Mouse (Mus musculus): ENCODE results near the gene Atp13a1.

Atp13a1 gene

GRCm38 (mm10) chr8:69801796-69802195 lies 10.8 kb downstream of the Atp13a1 start:
- peak; percentile 1 for DNase-seq

GRCm38 (mm10) chr8:69802216-69802615 lies 11.3 kb downstream of the Atp13a1 start:
- DNase-seq = peak; percentile 1

DNA sequence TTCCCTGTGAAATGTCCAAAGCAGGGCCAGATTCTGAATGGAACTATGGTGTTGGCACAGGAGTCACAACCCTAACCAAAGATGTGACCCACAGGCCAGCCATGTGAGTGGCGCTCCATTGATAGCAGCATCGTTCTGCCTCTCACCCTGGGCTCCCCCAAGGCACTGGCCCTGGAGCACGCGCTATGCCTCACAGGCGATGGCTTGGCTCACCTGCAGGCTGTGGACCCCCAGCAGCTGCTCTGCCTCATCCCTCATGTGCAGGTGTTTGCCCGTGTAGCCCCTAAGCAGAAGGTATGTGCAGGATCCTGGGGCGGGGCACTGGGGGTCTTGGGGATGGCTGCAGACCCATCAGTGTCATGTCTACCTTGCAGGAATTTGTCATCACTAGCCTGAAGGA lies 12.4 kb downstream of the Atp13a1 start:
- DNase-seq = peak; percentile 10

GRCm38 (mm10) chr8:69804537-69804936 lies 13.6 kb downstream of the Atp13a1 start:
- DNase-seq = peak; percentile 4

GRCm38 (mm10) chr8:69805086-69805485 lies 14.1 kb downstream of the Atp13a1 start:
- peak; percentile 9 for DNase-seq

DNA sequence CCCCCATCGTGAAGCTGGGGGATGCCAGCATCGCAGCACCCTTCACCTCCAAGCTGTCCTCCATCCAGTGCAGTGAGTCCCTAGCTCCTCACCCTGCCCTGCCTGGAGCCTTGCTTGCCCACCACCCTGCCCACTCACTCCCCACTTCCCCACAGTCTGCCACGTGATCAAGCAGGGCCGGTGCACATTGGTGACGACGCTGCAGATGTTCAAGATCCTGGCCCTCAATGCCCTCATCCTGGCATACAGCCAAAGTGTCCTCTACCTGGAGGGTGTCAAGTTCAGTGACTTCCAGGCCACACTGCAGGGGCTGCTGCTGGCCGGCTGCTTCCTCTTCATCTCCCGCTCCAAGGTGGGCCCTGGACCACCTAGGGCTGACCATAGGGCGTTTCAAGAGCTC lies 14.5 kb downstream of the Atp13a1 start:
- peak; percentile 8 for DNase-seq

DNA sequence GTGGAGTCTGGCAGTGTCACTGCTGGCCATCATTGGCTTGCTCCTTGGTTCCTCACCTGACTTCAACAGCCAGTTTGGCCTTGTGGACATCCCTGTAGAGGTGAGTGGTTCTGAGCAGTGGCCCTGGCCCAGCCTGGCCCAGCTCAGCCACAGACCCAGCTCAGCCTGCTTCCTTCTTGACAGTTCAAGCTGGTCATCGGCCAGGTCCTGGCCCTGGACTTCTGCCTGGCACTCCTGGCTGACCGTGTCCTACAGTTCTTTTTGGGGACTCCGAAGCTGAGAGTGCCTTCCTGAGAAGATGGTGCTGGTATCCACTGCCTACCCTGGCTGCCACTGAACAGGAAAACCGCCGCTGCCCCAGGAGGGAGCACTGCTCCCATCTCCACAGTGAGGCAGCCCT lies 16.3 kb downstream of the Atp13a1 start:
- DNase-seq = no peak

GRCm38 (mm10) chr8:69808094-69808863 lies 17.3 kb downstream of the Atp13a1 start, which contains the start of gene Gmip:
TSS of gene Gmip (plus strand) at chr8:69808679.
- DNase-seq = peak; percentile 98

- DNase-seq = peak; percentile 72
Observed at GRCm38 (mm10) chr8:69808864-69809403, 18.0 kb downstream of the Atp13a1 start.

GRCm38 (mm10) chr8:69809820-69810219 lies 18.9 kb downstream of the Atp13a1 start:
- DNase-seq = no peak

- DNase-seq = no peak
Observed at GRCm38 (mm10) chr8:69814881-69815280, 23.9 kb downstream of the Atp13a1 start.

DNA sequence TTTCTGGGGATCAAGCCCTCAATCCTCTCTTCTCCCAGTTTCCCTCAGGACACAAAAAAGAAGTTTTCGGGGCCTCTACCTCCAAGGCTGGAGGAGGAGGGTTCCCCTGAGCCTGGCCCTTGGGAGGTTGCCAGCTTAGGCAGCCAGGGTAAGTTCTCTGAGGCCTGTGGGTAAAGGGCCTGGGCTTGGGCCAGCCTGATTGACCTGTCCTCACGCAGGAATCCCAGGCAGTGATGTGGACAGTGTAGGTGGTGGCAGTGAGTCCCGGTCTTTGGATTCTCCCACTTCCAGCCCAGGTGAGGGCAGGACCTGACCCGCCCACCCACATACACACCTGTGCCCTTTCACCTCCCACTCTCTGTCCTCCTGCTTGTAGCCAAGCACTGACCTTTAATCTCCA lies 24.4 kb downstream of the Atp13a1 start:
- DNase-seq = no peak

- no peak for DNase-seq
Observed at GRCm38 (mm10) chr8:69820466-69820865, 29.5 kb downstream of the Atp13a1 start.

DNA sequence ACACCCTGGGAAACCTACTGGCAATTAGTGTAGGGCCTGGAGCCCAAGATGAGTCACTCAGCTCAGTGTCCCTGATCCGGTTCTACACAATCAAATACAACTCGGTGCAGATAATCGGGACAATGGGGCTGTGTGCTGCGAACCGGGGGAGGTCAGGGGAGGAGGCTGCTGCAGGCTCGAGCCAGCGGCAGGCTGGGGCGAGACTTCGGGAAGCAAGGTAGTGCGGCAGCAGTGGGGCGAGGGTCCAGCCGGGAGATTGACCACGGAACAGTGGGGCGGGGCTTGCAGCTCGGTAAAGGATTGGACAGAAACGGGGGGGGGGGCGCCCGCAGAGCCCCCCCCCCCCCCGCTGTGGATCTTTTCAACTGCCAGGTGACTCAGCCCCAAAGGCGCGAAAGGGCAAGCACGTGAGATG lies 31.0 kb downstream of the Atp13a1 start:
- DNase-seq = peak; percentile 62

- DNase-seq = peak; percentile 79
Observed at GRCm38 (mm10) chr8:69822386-69823191, 31.6 kb downstream of the Atp13a1 start, which contains the start of gene Lpar2. TSS of gene Lpar2 (plus strand) at chr8:69822429.

- no peak for DNase-seq
Observed at GRCm38 (mm10) chr8:69826371-69826770, 35.4 kb downstream of the Atp13a1 start.

DNA sequence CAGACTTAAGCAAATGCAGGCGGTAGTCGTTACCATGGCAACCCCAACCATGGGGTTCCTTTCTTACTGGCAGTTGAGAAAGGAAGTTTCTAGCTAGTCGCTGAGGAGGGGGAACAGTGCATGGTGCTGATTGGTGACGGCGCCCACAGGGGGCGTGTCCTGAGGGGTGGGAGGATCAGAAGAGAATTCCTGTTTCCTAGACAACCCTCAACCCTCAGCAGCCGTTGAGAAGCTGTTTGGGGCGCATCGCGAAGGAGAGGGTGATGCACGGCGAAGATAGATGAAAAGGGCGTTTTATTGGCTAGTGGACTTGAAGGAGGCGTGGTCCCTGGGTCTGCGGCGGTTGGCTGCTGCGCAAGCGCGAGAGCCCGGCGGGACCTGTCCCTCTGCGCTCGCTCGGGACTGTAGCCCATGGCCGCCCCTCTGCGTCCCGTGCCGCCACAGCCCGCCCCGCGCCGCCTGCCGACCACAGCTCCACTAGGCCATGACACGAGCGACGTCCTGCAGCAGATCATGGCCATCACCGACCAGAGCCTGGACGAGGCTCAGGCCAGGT lies 41.4 kb downstream of the Atp13a1 start, which contains the start of gene Pbx4:
Pbx4 (plus strand) TSS at position 194 of the 556 bp plus-strand sequence.
- peak; percentile 95 for DNase-seq

- DNase-seq = no peak
Observed at GRCm38 (mm10) chr8:69837057-69837682, 46.2 kb downstream of the Atp13a1 start.

GRCm38 (mm10) chr8:69847167-69848065 lies 56.5 kb downstream of the Atp13a1 start:
- DNase-seq = no peak

- DNase-seq = no peak
Observed at GRCm38 (mm10) chr8:69848951-69849350, 58.0 kb downstream of the Atp13a1 start.

DNA sequence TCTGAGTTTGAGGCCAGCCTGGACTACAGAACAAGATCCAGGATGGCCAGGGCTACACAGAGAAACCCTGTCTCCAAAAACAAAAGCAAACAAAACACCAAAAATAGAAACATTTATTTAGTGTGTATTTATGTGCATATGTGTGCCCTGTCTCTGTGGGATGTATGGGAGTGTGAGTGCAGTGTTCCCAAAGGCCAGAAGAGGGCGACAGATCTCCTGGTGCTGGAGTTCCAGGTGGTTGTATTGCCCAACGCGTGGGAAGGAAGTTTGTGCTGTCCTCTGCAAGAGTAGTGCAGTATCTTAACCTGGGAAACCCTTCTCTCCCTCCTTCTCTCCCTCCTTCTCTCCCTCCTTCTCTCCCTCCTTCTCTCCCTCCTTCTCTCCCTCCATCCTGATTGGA lies 58.9 kb downstream of the Atp13a1 start:
- peak; percentile 54 for DNase-seq
